Mouse (Mus musculus) retina, adult 2 months (tissue): Measurements from ENCODE around the gene Ppm1a.
A peak's percentile ranks its signal among the peaks of the same experiment; 100 is the strongest.

ENCODE experiments used
- DNase-seq: peaks from one replicate; pipeline ENCODE4 v3.0.0-alpha.2; 2012; ENCODE audit warnings: low read depth, low spot score

Ppm1a gene

DNA sequence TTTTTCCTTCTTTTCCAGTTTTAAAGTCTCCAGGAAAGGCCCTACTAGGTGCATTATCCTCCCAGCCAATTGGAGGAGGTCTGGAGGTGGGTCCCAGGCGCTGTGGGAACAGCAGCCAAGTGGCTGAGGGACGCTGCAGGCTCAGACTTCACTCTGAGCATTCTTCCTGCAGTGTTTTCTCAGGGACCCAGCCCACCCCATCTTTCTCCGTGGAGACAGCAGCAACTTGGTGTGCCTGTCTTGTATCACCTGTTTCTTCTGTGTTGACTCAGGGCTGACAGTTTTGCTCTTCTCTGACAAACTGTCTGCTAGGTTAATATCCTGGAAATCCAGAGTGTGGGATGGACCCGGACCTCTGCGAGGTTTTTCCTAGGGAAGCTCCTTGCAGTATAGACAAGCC is 68.4 kb downstream of the Ppm1a start:
- DNase-seq: no peak

DNA sequence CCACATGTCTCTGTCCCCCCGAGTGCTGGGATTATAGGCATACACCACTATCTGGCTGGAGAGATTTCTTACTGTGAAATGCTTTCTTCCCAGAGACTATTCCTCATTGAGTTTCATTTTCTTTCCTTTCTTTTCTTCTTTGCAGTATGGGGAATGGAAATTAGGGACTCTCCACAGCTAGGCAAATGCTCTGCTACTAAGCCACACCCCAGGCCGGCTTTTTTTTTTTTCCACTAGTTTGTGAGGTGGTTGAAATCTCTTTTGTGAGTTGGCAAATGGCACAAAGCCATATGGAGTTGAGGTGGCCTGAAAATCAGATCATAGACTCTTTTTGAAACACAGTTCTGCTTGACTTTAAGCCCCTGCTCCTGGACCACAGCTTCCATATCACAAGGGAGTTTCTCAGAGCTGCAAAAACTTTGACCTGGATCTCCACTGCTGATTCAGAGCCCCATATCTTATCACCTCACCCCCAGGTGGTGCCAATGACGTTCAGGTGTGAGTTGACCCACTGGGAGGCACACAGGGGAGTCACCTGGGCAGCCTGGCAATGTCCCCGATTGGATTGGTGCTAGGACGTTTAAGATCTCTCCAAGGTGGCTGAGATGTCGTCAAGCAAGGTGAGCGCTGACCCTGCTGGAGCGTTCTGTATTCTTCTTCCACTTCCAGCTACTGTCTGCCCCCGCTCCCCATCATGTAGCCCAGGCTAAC is 71.7 kb downstream of the Ppm1a start:
- no peak for DNase-seq

DNA sequence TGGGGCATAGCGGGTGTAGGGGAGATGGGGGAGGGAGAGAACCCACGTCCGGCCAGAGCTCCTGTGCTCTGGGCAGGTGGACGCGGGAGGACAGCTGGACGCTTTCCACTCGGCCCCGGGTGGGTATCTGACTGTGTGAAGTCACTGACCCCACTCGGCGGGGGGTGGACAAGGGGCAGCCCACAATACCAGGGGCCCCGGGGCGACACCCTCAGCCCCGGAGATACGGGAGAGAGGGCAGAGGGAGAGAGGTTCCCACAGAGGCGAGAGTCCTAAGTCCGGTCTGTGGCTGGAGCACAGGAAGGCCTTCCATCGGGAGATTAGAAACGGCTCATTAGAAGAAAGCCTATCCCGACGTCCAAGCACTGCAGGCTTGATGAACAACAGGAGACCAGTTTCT is 72.5 kb downstream of the Ppm1a start:
- no peak for DNase-seq

DNA sequence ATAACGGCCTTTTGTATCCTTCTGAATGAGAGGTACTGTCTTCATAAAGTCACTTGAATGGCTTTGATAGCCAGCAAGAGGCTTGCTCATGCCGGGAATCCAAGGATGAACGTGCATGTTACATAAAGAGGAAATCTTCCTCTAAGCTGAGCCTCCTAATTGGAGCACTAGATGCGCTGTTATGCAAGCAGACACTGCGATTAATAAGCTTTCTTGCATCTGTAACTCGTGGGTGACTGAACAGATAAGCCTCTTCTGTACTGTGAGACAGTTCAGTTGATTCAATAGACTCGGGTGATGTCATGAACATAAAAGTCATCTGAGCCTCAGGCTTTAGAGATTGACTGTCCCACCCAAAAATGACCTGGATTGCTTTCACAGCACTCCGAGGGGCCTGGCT is 73.1 kb downstream of the Ppm1a start:
- DNase-seq: peak; percentile 81

DNA sequence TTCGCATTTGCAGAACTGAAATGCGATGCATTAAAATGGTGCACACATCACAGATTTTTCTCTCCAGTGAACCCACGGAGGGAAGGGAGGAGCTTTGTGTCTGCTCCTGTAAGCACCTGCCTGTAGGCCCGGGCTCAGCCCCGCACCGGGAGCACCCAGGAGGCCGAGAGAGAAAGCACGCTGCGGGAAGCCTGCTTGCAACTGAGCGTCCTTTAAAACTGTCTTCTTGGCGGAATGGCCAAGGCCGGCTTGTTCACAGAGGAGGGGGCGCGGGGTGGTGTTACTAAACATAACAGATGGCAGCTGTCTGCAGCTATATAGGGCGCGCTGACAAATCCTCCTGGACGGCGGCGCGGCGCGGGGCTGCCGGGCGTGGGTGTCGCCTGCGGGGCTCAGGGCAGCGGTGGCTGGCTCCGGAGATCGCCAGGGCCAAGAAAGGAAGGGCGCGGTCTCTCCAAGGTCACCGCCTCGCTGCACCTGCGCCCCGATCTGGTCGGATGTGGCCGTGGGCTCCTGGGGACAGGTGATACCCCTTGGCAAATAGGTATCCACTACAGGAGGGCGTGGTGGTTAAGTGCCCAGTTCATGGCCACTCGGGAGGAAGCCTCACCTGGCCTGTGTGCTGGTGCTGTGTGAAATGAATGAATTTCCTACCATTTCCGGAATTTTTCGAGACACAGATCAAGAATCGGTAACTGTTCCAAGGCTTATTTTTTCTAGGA is 74.6 kb downstream of the Ppm1a start:
- no peak for DNase-seq

GRCm38 (mm10) chr12:72834773-72835517 is 77.7 kb downstream of the Ppm1a start:
- DNase-seq: no peak

- DNase-seq: no peak
Measured at GRCm38 (mm10) chr12:72835518-72836015, 78.3 kb downstream of the Ppm1a start.

DNA sequence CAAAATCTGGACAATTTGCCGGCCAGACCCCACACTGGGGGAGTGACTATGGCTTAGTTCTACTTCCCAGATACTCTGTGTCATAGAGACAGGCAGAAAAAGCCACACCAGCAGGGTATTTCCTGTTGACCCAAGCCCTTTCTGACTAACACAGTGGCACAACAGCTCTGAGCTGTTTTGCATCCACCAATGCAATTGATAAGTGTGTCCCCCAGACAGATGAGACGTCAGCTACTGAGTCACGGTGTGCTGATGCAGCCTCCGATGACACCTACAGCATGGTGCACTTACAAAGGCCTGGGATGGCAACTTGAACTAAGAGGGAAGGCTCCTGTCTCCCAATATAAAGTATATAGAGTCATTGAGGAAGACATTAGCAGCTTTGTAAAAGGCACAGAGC is 80.0 kb downstream of the Ppm1a start:
- DNase-seq: no peak

DNA sequence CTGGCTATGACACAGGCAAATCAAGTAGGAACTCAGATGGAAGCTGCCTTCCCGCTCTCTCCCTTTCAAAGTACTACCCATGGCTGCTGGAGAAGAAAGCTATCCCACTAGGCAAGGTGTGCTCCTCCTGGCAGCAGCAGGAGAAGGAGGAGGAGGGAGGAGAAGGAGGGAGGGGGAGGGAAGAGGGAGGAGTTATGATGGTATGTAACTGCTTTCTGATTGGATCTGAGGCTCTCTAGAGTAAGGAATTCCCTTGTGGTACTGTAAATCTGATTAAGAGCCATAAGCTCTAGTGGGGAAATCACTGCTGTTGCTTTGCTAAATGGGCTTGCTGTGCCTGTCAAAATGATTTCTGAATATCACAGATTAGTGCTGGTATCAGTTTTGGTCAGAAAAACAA is 84.2 kb downstream of the Ppm1a start:
- DNase-seq: no peak

GRCm38 (mm10) chr12:72843135-72843534 is 85.9 kb downstream of the Ppm1a start:
- no peak for DNase-seq

DNA sequence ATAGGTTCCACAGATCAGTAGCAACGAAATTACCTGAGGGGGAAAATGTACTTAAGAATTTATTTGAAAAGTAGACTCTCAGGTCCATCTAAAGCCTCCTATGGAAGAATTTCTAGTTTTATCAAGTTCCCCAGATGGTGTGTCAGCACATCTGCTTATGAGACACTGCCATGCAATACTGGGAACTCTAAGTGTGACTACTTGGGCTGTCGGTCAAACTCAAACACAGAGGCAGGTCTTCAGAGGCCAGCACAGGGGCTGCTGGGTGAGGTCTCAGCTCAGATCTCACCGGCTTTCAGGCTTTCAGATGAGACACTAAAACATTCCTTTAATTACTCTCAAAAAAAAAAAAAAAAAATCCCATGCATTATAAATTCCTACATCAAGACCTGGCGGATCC is 86.3 kb downstream of the Ppm1a start:
- no peak for DNase-seq

DNA sequence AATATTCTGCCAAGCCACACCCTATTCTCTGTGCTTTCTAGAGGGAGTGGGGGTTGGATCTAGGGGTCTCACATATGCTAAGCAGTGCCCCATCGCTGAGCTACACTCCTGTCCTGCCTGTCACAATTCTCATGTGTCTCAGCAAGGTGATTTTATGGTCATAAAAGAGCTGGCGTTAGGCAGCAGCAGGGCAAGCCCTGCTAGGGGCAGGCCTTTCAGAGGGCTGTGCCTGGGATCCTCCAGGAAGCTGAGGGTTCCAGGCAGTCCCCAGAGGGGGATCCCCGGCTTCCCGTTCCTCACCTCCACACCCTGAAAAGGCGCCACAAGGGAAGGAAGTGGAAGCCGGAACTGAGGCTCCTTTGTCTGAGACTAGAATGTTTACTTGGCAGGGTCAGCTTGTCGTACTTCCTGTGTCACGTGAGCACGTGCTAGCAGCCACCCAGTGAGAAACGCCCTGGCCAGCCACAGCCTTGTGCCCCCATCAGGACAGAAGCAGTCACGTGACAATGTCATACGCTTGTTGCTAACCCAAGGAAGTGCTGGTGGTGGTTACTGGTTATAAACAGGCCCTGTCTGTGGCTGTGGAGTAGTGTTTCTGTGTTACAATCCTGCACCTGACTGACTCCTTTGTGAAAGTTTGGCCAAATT is 86.8 kb downstream of the Ppm1a start:
- DNase-seq: no peak

- no peak for DNase-seq
Measured at GRCm38 (mm10) chr12:72845946-72846345, 88.7 kb downstream of the Ppm1a start.

- DNase-seq: no peak
Measured at GRCm38 (mm10) chr12:72847725-72848124, 90.5 kb downstream of the Ppm1a start.
